ENCODE assay signal across 8 mouse cellular contexts in genomic region chr2:33131500-33132092, GRCm38 (mm10). TPM values are rescaled to one million over a fixed set of nuclear protein-coding genes. Genes with fewer than 3 reads are reported as not detected.
DNase-seq lines count a peak whose midpoint lies in the region; ATAC-seq lines count a peak whose summit lies in the region.

Gene Garnl3 (minus strand): TSS chr2:33131654.

- peak; percentile 53 for ATAC-seq in midbrain, embryonic 11.5 days (ENCODE audit: low FRiP score)

- peak; percentile 31 for DNase-seq in urinary bladder, postnatal 10 days (ENCODE audit: low spot score)
- DNase-seq in urinary bladder, adult 18-20 months (ENCODE audit: low spot score in 2 of 2) = no peak
- peak; percentile 55 to 61 for DNase-seq in cerebellum, postnatal 36 days
- DNase-seq in gastrocnemius, postnatal 4 days (ENCODE audit: low spot score in 2 of 2) = peak; percentile 48 to 66
- peak; percentile 77 for DNase-seq in kidney, adult 11 months
- no peak for DNase-seq in limb, embryonic 10.5 days (ENCODE audit: low spot score)
- no peak for DNase-seq in midbrain, embryonic 11.5 days (ENCODE audit: low spot score, missing footprints)
- DNase-seq in spleen, postnatal 4 days (ENCODE audit: low spot score in 2 of 2) = peak; percentile 58 to 74

- peak within 1 kb of the TSS; percentile 72 for H3K9ac ChIP-seq in midbrain, embryonic 11.5 days (ENCODE audit: low read length)

- peak within 1 kb of the TSS; percentile 99 for H3K4me2 ChIP-seq in midbrain, embryonic 11.5 days

- no peaks in the 10 kb centered on the region for H3K36me3 ChIP-seq in limb, embryonic 10.5 days
- H3K36me3 ChIP-seq in midbrain, embryonic 11.5 days (ENCODE audit: control insufficient read depth, insufficient read depth, low read length) = no peaks in the 10 kb centered on the region

- peak within 1 kb of the TSS; percentile 71 for H3K27ac ChIP-seq in limb, embryonic 10.5 days
- no peak within 1 kb of the TSS for H3K27ac ChIP-seq in midbrain, embryonic 11.5 days (ENCODE audit: low read depth, low read length)

- peaks cover 34% of the 10 kb centered on the region for H3K4me1 ChIP-seq in limb, embryonic 10.5 days
- peaks cover 13% of the 10 kb centered on the region for H3K4me1 ChIP-seq in midbrain, embryonic 11.5 days (ENCODE audit: control insufficient read depth, insufficient read depth, low read length)

- H3K4me3 ChIP-seq in limb, embryonic 10.5 days = peak within 1 kb of the TSS; percentile 64
- H3K4me3 ChIP-seq in midbrain, embryonic 11.5 days (ENCODE audit: low read depth, low read length) = peak within 1 kb of the TSS; percentile 74

- H3K27me3 ChIP-seq in limb, embryonic 10.5 days (ENCODE audit: low read depth, poor library complexity, severe bottlenecking) = peaks cover 47% of the 10 kb centered on the region
- H3K27me3 ChIP-seq in midbrain, embryonic 11.5 days (ENCODE audit: control insufficient read depth, insufficient read depth, low read length) = peaks cover 19% of the 10 kb centered on the region

- WGBS in limb, embryonic 10.5 days = under 1% methylated on average over 22 of the region's 22 CpGs
- under 1% methylated on average over 22 of the region's 22 CpGs for WGBS in midbrain, embryonic 11.5 days

- H3K9me3 ChIP-seq in limb, embryonic 10.5 days (replicated peaks) = no peaks in the 10 kb centered on the region
- H3K9me3 ChIP-seq in midbrain, embryonic 11.5 days (ENCODE audit: control insufficient read depth, low read length) = no peaks in the 10 kb centered on the region

RNA-seq across cellular contexts. Expression of gene Garnl3, which starts in this region (rescaled TPM):
- 1 to 10 TPM; 7.5 to 8.4 TPM for total RNA-seq in gastrocnemius, postnatal 4 days (2021)
- 8.6 and 9.4 TPM in 2 replicates for polyA plus RNA-seq in limb, embryonic 10.5 days (2016; fragmentation: Nextera tagmentation; extraction: Ambion mirVana)
- 12.8 and 13.6 TPM in 2 replicates for polyA plus RNA-seq in midbrain, embryonic 11.5 days (2014; fragmentation: Nextera tagmentation; extraction: Ambion mirVana)

Comparison
In these comparisons a context has a peak if more than half of its experiments do, and no peak if none do; other contexts are left out.
1. DNase-seq: peak in urinary bladder, postnatal 10 days (single experiment), cerebellum, postnatal 36 days (2 of 2), gastrocnemius, postnatal 4 days (2 of 2), kidney, adult 11 months (single experiment) and spleen, postnatal 4 days (2 of 2); none in urinary bladder, adult 18-20 months (0 of 2), limb, embryonic 10.5 days (single experiment) and midbrain, embryonic 11.5 days (single experiment).